Mouse (Mus musculus): ENCODE data around the gene Meaf6. TPM values are rescaled to one million over a fixed set of nuclear protein-coding genes. Genes with fewer than 3 reads are reported as not detected.
A peak's percentile ranks its signal among the peaks of the same experiment; 100 is the strongest.

The Meaf6 gene
- polyA plus RNA-seq, 1 experiment from 2014 or later = 29.7 TPM

DNA sequence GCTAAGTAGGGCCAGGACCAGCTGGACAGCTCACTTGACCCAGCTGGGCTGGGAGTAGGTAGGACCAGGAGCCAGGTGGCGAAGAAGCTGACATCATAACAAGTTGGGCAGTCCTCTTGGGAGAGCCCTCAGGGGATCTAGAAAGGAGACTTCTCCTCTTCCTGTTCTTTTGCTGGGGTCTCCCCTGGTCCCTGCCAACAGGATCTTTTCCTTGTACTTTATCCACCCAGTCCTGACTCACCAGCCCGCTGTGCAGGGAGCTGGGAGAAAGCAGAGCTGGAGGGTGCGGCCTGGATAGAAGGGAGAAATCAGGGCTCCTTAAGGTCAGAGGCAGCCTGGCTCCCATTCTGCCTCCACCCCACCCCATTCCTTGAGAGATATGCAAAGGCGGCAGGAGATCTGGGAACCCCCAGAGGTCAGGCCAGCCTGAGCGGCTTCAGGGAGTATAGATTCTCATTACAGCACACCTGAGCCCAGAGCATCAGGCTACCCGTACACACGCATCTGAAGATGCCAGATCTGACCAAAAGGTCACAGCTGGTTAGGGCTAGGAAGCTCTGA lies 40.5 kb downstream of the Meaf6 start:
- Histone ChIP-seq H3K4me1 (ENCODE audit: insufficient read depth, low read depth, low read length) (peaks cover 40% of the 10 kb centered on the region), H3K9ac (replicated peaks; ENCODE audit: low read depth) (no peak overlapping the region), H3K27me3 (replicated peaks; ENCODE audit: insufficient read depth, low read length) (no peaks in the 10 kb centered on the region), H3K27ac (ENCODE audit: low read length) (peak overlapping the region; percentile 54; the same call in 1 of the 2 replicates), H3K9me3 (ENCODE audit: low read length) (no peaks in the 10 kb centered on the region), H3K4me3 (ENCODE audit: low read depth, low read length) (no peak overlapping the region), H3K4me2 (replicated peaks; ENCODE audit: low read depth, low read length) (no peak overlapping the region), H3K36me3 (ENCODE audit: insufficient read depth, low read length) (0 out of 2 replicates have a peak, but pooled peaks cover 3% of the 10 kb centered on the region)
- TF ChIP-seq CTCF (IDR thresholded peaks at IDR 0.05) (no peak), EP300 (IDR thresholded peaks at IDR 0.05) (no peak)
- DNase-seq (ENCODE audit: low spot score) (peak; percentile 17), ATAC-seq (no peak)
- WGBS = 82% methylated on average over 7 of the region's 7 CpGs

DNA sequence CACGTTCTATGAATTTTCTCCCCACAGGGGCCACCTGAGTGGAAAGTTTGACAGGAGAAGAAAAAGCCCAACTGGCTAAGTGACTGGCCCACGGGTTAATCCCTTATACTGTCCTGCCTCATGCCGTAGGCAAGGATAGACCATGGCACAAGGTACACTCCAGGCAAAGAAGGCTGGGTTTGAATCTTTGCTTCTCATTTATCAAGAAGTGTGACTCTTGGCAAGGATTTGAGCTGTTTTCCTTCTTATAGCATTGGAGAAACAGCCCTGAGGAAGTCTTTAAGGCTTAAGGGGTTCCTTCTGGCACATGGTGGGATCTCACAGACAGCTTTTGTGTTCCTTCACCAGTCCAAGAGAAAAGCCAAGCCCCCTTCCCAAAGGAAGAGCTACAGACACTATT lies 41.3 kb downstream of the Meaf6 start:
- 82% methylated on average over 3 of the region's 3 CpGs for WGBS
- ATAC-seq (no peak), DNase-seq (ENCODE audit: low spot score) (no peak)
- TF ChIP-seq CTCF (IDR thresholded peaks at IDR 0.05) = no peak
- TF ChIP-seq EP300 (IDR thresholded peaks at IDR 0.05) = no peak
- Histone ChIP-seq H3K4me3 (ENCODE audit: low read depth, low read length) (peak overlapping the region; percentile 75; the same call in 1 of the 2 replicates), H3K27ac (ENCODE audit: low read length) (no peak overlapping the region), H3K27me3 (replicated peaks; ENCODE audit: insufficient read depth, low read length) (no peaks in the 10 kb centered on the region), H3K4me1 (ENCODE audit: insufficient read depth, low read depth, low read length) (peaks cover 40% of the 10 kb centered on the region), H3K4me2 (replicated peaks; ENCODE audit: low read depth, low read length) (peak overlapping the region; percentile 95; the same call in 1 of the 2 replicates), H3K36me3 (ENCODE audit: insufficient read depth, low read length) (no peaks in the 10 kb centered on the region), H3K9me3 (ENCODE audit: low read length) (no peaks in the 10 kb centered on the region), H3K9ac (replicated peaks; ENCODE audit: low read depth) (no peak overlapping the region)

DNA sequence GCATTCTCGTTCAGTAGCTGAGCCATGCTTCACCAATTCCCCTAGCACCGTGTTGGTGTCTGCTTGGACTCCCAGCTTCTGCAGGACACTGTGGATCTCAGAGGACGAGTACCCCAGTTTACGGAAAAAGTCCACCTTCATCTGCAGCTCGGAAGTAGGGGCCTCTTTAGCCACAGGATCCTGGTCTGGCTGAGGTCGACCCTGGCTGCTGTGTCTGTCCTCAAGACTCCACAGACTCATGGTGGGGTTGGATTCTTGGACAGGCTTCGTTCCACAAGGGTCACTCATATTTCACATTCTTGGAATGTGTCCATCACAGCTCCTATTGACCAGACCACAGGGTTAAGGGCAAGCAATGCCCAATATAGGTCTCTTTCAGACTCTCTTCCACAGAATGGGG lies 41.8 kb downstream of the Meaf6 start:
- Histone ChIP-seq H3K27me3 (replicated peaks; ENCODE audit: insufficient read depth, low read length) (no peaks in the 10 kb centered on the region), H3K4me1 (ENCODE audit: insufficient read depth, low read depth, low read length) (peaks cover 40% of the 10 kb centered on the region), H3K27ac (ENCODE audit: low read length) (peak overlapping the region; percentile 92), H3K9ac (replicated peaks; ENCODE audit: low read depth) (peak overlapping the region; percentile 70; the same call in 1 of the 2 replicates), H3K4me2 (replicated peaks; ENCODE audit: low read depth, low read length) (peak overlapping the region; percentile 95), H3K36me3 (ENCODE audit: insufficient read depth, low read length) (no peaks in the 10 kb centered on the region), H3K9me3 (ENCODE audit: low read length) (no peaks in the 10 kb centered on the region), H3K4me3 (ENCODE audit: low read depth, low read length) (peak overlapping the region; percentile 75)
- DNase-seq (ENCODE audit: low spot score) (no peak), ATAC-seq (no peak)
- WGBS = 55% methylated on average over 7 of the region's 7 CpGs
- TF ChIP-seq CTCF (IDR thresholded peaks at IDR 0.05) (no peak), EP300 (IDR thresholded peaks at IDR 0.05) (0 out of 2 replicates have a peak, but pooled peaks have one; percentile 3)

DNA sequence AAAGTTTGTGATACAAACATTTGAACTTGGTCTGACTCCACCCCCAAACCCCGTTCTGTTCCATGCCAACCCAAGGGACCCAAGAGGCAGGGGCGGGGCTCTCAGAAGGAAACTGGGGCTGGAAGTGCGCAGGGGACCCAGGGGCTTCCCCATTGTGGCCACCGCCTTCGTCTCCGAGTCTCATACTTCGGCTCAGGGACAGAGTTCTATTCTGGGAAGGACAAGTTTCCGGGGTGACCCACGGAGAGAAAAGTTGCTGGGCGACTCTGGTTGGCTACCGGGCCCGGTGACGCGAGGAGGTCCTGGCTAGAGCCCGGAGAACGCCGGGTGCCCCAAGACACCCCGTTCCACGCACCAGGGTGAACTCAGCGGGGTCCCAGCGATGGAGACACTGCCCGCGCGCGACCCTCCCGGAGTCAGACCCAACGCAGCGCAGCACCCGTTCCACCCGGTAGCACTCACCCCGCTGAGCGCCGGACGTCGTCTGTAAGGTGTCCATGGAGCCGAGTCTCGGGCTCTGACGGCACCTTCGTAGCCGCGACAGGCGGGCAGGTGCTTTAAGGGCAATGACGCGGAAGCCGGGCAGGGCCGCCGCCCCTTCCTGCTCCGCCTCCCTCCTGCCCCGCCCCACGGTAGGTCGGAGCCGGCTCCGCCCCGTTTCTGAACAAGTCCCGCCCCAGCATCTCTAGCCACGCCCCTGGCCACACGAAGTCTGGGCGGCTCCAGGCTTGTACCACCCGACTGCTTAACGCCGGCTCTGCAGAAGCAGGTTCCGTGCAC lies 42.6 kb downstream of the Meaf6 start, which contains the start of gene Zc3h12a:
Zc3h12a (minus strand) TSS at position 536 of the 780 bp plus-strand sequence.
- TF ChIP-seq CTCF (IDR thresholded peaks at IDR 0.05) (no peak), EP300 (IDR thresholded peaks at IDR 0.05) (no peak)

DNA sequence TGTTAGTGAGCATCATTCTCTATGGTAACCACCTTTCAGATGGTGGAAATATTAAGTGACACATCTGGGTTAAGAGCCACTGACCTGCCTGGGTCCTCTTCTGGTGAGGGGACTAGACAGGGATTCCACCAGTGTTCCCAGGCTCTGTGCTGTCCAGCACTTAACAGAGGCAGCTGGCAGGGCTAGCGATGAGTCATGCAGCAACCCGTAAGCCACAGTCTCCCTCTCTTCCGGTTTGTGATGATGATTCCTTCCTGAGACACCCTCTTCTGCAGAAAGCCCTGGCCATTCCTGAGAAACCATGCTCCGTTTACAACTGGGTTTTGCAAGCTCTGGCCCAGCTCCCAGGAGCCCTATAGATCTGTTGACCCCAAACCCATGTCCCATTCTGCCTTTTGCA lies 46.6 kb downstream of the Meaf6 start:
- no peak for ATAC-seq
- no peak overlapping the region for H3K4me3 ChIP-seq (ENCODE audit: low read depth, low read length)
- H3K27me3 ChIP-seq (replicated peaks; ENCODE audit: insufficient read depth, low read length) = no peaks in the 10 kb centered on the region
- no peaks in the 10 kb centered on the region for H3K9me3 ChIP-seq (ENCODE audit: low read length)
- H3K4me1 ChIP-seq (ENCODE audit: insufficient read depth, low read depth, low read length) = peaks cover 5% of the 10 kb centered on the region
- H3K27ac ChIP-seq (ENCODE audit: low read length) = no peak overlapping the region
- H3K9ac ChIP-seq (replicated peaks; ENCODE audit: low read depth) = no peak overlapping the region
- no peak overlapping the region for H3K4me2 ChIP-seq (replicated peaks; ENCODE audit: low read depth, low read length)
- WGBS = 28% methylated on average over 4 of the region's 4 CpGs
- no peaks in the 10 kb centered on the region for H3K36me3 ChIP-seq (ENCODE audit: insufficient read depth, low read length)
- TF ChIP-seq EP300 (IDR thresholded peaks at IDR 0.05) (peak; percentile 55; the same call in 1 of the 2 replicates), CTCF (IDR thresholded peaks at IDR 0.05) (no peak)
- DNase-seq (ENCODE audit: low spot score) = peak; percentile 57

More for the DNA sequence above, 42.6 kb downstream of the Meaf6 start, which contains the start of gene Zc3h12a:
- Histone ChIP-seq H3K36me3 (ENCODE audit: insufficient read depth, low read length) (no peaks in the 10 kb centered on the region), H3K27ac (ENCODE audit: low read length) (peak within 1 kb of the TSS; percentile 92), H3K4me1 (ENCODE audit: insufficient read depth, low read depth, low read length) (peaks cover 36% of the 10 kb centered on the region), H3K4me2 (replicated peaks; ENCODE audit: low read depth, low read length) (peak within 1 kb of the TSS; percentile 95), H3K27me3 (replicated peaks; ENCODE audit: insufficient read depth, low read length) (no peaks in the 10 kb centered on the region), H3K9me3 (ENCODE audit: low read length) (no peaks in the 10 kb centered on the region), H3K9ac (replicated peaks; ENCODE audit: low read depth) (peak within 1 kb of the TSS; percentile 70), H3K4me3 (ENCODE audit: low read depth, low read length) (peak within 1 kb of the TSS; percentile 75)
- peak; percentile 95 for DNase-seq (ENCODE audit: low spot score)
- ATAC-seq = peak; percentile 91
- WGBS = 4% methylated on average over 50 of the region's 62 CpGs

DNA sequence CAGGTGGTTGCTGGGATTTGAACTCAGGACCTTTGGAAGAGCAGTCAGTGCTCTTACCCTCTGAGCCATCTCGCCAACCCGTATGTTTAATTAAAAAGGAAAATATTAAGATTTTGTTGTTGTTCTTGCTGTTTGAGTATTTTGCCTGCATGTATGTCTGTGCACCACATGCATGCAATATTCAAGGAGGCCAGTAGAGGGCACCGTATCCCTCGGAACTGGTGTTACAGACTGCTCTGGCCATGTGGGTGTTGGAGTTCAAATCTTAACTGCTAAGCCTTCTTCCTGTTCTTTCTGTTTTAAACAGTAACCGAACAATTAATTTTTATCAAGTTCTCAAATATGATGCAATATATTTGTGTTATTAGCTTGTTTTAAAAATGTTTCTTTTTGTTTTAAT lies 47.5 kb downstream of the Meaf6 start:
- 32% methylated on average over 5 of the region's 5 CpGs for WGBS
- Histone ChIP-seq H3K9ac (replicated peaks; ENCODE audit: low read depth) (no peak overlapping the region), H3K27ac (ENCODE audit: low read length) (no peak overlapping the region), H3K27me3 (replicated peaks; ENCODE audit: insufficient read depth, low read length) (no peaks in the 10 kb centered on the region), H3K4me1 (ENCODE audit: insufficient read depth, low read depth, low read length) (no peaks in the 10 kb centered on the region), H3K36me3 (ENCODE audit: insufficient read depth, low read length) (no peaks in the 10 kb centered on the region), H3K4me2 (replicated peaks; ENCODE audit: low read depth, low read length) (no peak overlapping the region), H3K9me3 (ENCODE audit: low read length) (no peaks in the 10 kb centered on the region), H3K4me3 (ENCODE audit: low read depth, low read length) (no peak overlapping the region)
- peak; percentile 27 for DNase-seq (ENCODE audit: low spot score)
- peak; percentile 79 for TF ChIP-seq CTCF (IDR thresholded peaks at IDR 0.05)
- no peak for TF ChIP-seq EP300 (IDR thresholded peaks at IDR 0.05)
- ATAC-seq = no peak
